Mouse (Mus musculus): ENCODE measurements around the gene Trim71.

Gene Trim71

DNA sequence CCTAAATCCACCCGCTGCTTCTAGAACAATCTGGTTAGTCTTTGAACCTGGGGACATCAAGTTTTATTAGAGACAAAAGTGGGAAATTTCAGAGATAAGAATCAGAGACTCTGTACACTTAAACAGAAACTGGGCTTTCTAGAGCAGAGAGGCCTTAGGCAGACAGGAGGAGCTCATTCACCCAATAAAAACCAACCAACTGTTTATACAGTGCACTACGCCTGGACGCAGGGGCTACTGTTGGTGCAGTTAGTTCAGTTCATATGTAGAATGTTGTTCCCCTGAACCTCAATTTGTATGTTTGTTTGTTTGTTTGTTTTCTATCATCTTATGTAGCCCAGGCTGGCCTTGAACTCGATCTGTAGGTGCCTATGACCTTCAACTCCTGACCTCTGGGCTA, 77.4 kb downstream of the Trim71 start:
- no peak for DNase-seq (ENCODE audit: low read depth, low spot score)

DNA sequence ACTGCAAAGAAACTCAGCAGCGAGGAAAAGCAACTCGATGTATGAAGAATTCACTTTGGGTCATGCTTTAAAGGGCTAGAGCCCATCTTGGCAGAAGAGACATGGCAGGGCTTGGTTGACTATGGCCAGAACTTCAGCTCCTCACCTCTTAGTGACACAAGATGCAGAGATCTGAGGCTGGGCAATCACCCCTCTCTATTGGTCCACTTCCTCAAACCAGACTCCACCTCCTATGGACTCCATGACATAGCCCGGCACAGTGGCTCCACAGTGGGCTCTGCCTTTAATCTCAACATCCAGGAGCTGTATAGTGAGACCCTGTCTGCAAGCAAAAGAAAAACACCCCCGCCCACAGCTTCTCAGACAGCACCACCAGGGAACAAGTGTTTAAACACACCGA, 79.4 kb downstream of the Trim71 start:
- no peak for DNase-seq (ENCODE audit: low read depth, low spot score)

GRCm38 (mm10) chr9:114480940-114481339, 83.2 kb downstream of the Trim71 start:
- no peak for DNase-seq (ENCODE audit: low read depth, low spot score)

DNA sequence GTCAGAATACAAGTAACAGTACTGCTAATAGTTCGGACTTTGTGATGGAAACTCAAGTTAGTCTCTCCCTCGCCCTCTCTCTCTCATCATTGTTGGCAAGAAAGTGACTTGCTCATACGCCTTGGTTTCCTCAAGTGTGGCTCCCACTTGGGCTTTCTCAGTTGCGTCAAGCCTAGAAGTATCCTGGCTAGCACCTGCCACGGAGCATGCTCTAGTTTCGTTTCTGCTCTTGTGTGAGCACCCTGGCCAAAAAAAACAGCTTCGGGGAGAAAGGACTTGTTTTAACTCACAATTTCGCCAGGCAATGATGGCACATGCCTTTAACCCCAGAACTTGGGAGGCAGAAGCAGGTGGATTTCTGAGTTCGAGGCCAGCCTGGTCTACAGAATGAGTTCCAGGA, 87.2 kb downstream of the Trim71 start:
- no peak for DNase-seq (ENCODE audit: low read depth, low spot score)

GRCm38 (mm10) chr9:114471892-114472291, 92.3 kb downstream of the Trim71 start:
- DNase-seq (ENCODE audit: low read depth, low spot score): no peak

- DNase-seq (ENCODE audit: low read depth, low spot score): no peak
Measured at GRCm38 (mm10) chr9:114468701-114469100, 95.5 kb downstream of the Trim71 start.

- DNase-seq (ENCODE audit: low read depth, low spot score): no peak
Measured at GRCm38 (mm10) chr9:114468217-114468616, 96.0 kb downstream of the Trim71 start.

- no peak for DNase-seq (ENCODE audit: low read depth, low spot score)
Measured at GRCm38 (mm10) chr9:114466871-114467270, 97.3 kb downstream of the Trim71 start.

DNA sequence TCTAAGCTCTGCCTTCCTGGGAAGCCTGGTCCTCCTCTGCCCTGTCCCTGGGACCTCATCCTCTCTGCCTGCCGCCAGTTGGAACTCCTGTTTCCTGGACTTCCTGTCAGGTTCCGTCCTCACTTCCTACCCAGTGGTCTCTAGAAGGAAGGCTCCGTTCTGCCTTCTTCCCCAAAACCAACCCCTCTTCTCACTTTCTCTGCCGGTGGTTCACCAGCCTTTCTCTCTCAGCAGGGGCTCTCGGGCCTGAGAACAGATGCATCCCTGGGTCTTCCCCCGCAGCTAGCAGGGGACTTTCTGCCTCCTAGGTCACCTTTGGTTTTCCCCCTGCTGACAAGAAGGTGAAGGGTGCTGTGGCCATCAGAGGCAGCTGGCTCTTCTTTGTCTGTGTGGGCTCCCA, 98.7 kb downstream of the Trim71 start:
- no peak for DNase-seq (ENCODE audit: low read depth, low spot score)

GRCm38 (mm10) chr9:114462569-114462968, 101.6 kb downstream of the Trim71 start:
- DNase-seq (ENCODE audit: low read depth, low spot score): no peak

GRCm38 (mm10) chr9:114458436-114458835, 105.7 kb downstream of the Trim71 start:
- no peak for DNase-seq (ENCODE audit: low read depth, low spot score)

Measured in c-Kit-negative CD71-positive TER-119-positive erythroid progenitor cells, embryonic 14.5 days (primary cell).